Mouse (Mus musculus) megakaryocyte, adult 5-6 weeks (primary cell): ENCODE measurements around the gene Pex16. TPM values are rescaled to one million over a fixed set of nuclear protein-coding genes. Genes with fewer than 3 reads are reported as not detected.
A peak's percentile ranks its signal among the peaks of the same experiment; 100 is the strongest.

Experiments used
- ATAC-seq: 2 replicates; pipeline ENCODE4 v1.8.0; 2016; ENCODE audit warnings: mild to moderate bottlenecking, inconsistent platforms; ENCODE audit not compliant: poor library complexity, severe bottlenecking
- total RNA-seq, 2 experiments: library from RNA; stranded (forward) in 1 of 2; stranded (reverse) in 1 of 2; fragments of 153-499, 151-499 nt in 1 of 2; fragments of 221-1000, 200-1000 nt in 1 of 2; gene quantifications; 2 replicates each; pipeline versions ENCODE4 v1.2.3 to v1.2.4; 2015 to 2017

Gene Pex16
- total RNA-seq, 2 experiments from 2014 or later, result 17.4 to 18.1 TPM

- no peak for ATAC-seq
These were observed 7.0 kb upstream of the Pex16 start for GRCm38 (mm10) chr2:92367383-92368029.

DNA sequence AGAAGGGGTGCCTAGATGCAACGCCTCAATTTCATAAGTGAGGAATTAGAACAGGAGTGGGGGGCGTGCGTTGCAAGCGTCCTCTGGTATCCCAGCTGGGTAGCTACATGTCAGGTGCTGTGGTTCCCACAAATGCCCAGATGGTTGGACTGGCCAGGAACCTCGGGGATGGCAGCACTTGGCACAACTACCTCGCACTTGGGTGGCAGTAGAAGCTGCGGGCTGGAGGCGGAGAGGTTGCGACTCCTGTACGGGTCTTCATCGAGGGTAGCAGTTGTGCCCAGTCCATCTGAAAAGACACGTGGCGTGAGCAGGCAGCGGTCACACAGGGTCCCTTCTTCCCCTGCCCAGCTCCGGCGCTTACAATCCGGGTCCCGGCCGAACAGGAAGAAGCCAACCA lies 4.1 kb upstream of the Pex16 start:
- ATAC-seq, result no peak

GRCm38 (mm10) chr2:92370821-92371805 lies 3.4 kb upstream of the Pex16 start:
- ATAC-seq, result no peak

- no peak for ATAC-seq
These were observed 2.3 kb upstream of the Pex16 start for GRCm38 (mm10) chr2:92371971-92372690.

DNA sequence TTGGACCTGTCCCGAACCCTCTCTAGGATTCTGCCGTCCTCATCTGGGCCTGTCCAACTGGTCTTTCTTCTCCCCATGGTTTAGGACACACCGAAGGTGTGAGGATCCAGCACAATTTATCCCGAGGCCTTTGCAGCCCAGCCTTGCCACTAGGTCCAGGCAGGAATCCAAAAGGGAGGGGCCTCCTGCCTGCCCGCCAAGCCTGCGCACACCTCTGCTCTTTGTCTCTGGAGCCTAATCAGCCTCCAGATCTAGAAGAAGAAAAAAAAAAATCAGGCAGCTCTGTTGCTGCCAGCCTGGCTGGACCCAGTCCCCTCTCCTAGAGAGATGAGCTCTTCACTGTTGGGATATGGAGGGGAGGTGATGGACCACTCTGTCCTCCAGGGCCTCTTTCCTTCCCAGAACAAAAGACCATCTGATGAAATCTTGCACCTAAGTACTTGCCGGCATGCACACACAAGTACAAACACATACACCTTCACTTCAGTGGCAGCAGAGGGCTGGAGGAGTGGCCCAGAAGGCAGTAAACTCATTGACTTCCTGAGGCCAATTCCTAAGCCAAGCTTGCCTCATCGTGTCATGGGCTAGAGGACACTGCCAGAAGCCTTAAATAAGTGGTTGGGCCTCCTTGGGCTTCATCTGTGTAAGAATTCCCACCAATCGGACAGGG lies 1.6 kb upstream of the Pex16 start:
- ATAC-seq, result no peak

GRCm38 (mm10) chr2:92373437-92373813 lies 1.1 kb upstream of the Pex16 start:
- ATAC-seq, result no peak

GRCm38 (mm10) chr2:92375099-92375623 lies 685 bp downstream of the Pex16 start:
- peak; percentile 91 for ATAC-seq

GRCm38 (mm10) chr2:92375788-92376187 lies 1.3 kb downstream of the Pex16 start:
- ATAC-seq, result no peak

DNA sequence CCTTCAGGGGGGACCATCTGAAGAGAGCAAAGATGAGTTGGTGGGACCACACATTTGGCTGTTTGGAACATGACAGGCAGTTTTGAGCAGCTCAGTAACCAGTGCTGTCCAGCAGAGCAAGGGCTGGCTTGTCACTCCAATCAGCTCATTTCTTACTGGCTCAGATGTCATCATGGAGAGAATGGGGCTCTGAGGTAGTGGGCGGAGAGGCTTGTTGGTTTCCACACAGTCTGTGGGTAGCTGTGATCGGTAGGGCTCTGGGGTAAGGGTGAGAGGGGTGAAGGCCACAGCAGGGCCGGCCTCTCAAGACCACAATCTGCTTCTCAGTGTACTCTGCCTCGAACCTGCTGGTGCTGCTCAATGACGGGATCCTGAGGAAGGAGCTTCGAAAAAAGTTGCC lies 1.8 kb downstream of the Pex16 start:
- ATAC-seq, result no peak

- ATAC-seq, result no peak
These were observed 2.8 kb downstream of the Pex16 start for GRCm38 (mm10) chr2:92377320-92377719.

GRCm38 (mm10) chr2:92379783-92380494 lies 5.5 kb downstream of the Pex16 start:
- ATAC-seq, result no peak

DNA sequence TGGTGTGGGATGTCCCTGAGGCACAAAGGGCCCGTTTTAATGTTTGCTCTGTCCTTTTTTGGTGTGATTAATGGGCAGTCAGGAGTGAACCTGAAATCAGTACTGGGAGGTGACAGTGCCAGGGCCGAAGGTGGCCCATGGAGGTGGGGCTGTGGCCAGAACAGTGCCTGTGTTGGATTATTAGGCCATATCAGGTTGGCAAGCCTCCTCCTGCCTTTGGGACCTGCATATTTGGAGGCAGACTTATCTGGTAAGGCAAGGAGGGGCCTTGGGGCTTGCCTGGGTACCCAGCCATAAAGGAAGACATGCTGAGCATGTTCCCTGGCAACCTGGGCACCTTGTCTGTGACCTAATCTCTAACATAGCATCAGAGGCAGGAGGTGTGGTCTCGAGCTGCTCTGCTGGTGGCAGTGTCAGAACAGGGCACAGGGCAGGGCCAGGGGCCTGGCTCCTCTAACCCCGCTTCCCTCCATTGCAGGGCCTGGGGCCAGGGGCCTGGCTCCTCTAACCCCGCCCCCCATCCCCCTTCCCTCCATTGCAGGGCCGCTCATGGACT lies 6.1 kb downstream of the Pex16 start:
- ATAC-seq, result no peak

DNA sequence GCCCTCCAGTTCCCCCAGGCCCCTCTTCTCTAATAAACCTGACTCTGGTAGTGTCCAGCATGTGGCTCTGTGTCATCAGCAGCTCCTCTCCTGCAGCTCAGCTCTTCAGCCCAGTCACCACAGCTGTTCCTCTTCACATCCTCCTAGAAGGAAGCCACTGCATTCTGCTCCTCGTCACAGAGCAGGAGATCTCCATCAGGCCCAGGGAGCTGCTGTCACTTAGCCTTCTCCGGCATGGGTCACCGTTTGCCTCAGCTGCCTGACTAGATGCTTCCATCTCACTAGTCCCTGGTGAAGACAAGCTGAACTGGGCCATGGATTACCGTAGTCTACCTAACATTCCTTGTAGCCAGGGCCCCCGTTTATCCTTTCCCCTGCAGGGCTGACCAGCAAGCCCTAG lies 6.7 kb downstream of the Pex16 start:
- ATAC-seq, result no peak

GRCm38 (mm10) chr2:92381901-92382588 lies 7.6 kb downstream of the Pex16 start, which contains the start of gene 1700029I15Rik:
Gene 1700029I15Rik (plus strand): TSS chr2:92382538.
- no peak for ATAC-seq

DNA sequence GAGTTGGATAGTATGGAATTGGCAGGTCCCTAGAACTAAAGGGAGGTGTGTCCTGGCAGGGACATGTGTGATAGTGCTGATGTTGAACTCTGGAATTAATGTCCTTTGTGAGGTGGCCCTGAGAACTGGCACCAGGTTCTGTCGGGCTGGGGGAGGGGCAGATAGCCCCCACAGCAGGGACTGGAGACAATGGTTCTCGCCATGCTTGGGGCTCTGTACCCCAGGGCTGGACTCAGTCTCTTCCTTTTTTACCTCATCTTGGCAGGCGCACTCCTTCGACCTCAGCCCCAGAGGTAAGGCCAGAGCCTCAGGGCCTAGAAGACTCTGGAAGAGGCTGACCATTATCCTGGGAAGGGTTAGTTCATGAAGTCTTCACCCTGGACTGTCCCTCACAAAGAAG lies 8.3 kb downstream of the Pex16 start:
- no peak for ATAC-seq

DNA sequence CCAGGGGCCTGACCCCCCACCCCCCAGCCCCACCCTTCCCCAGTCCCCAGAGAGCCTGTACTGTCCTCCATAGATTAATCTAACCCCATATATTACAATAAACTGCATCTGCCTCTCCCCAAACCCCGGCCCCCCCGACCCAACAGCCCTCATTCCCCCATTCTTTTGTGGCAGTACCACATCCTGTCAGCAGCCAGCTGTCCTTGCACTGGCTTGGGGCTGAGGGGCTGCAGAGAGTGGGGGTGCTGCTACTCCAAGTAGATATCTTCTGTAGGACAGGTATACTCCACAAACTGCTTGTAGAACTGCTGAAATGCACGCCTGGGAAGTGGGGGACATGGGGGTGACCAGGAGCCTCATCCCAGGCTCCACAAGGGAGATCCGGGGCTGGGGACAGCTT lies 9.6 kb downstream of the Pex16 start:
- ATAC-seq, result no peak

GRCm38 (mm10) chr2:92385113-92386051 lies 10.9 kb downstream of the Pex16 start:
- no peak for ATAC-seq
